Mouse (Mus musculus) right cerebral cortex, postnatal 4 days (tissue): Measurements from ENCODE around the gene Akap7.

ENCODE experiments used
- DNase-seq: peaks from one replicate; pipeline ENCODE4 v3.0.0-alpha.2; 2022

Gene Akap7

DNA sequence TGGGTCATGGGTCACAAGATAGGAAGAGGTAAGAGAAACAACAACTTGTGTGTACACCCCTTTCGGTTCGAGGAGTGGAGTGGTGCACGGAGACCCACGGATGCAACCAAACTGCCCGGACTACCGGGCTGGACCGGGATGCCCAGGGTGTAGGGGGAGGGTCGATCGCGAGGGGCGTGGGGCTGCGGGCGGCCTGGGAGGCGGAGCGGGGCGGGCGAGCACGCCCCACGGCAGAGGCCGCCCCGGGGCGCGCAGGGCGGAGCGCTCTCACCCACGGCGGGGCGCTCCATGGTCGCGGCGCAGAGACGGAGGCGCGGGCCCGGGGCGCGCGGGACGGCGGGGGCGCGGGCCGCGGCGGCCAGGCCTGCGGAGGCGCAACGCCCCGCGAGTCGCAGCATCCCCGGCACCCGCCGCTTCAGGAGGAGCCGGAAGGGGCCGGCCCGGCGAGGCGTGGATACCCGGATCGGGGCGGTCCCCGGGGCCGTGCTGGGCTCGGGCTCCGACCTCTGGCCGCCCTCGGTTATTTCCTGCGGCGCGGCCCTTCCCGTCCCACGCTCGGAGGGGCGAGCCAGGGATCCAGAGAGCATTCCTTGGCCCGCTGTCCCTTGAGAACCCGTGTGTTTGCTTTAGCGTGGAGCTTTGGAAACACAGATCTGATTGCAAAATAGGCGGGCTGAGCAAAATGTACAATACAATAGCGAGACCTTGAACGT lies 10.9 kb downstream of the Akap7 start:
- DNase-seq = peak; percentile 77

DNA sequence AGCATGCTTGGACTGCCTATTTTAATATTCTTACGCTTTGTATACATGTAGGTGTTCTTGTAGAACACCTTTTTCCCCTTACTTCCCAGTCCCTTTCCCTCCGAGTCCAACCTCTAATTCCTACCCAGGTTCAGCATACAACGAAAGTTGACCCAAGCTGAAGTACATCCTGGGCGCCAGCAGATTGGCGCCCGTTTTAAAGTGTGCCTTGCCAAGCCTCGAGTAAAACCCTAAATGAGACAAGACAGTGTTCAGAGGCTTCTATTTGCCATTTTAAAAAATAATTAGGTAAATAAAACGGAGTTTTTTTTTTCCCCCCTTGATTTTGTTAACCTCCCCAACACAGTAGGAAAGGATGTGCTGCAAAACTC lies 11.4 kb downstream of the Akap7 start:
- DNase-seq = no peak

DNA sequence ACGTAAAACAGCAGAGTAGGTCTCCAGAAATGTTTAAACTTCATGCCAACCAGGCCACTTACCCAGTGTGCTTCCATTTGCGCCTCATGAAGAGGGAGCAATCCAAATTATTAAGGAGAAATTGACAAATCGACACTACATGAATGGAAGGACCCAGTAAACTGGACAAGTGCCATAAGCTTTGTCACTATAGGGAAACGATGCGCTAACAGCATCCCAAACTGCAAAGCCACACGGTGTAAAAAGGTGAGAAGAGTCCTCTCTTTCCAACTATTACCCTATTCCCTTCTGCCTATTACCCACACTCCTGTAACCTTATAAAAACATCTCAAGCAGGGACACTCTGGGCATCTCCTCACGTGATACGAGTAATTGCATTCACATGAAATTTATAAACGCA lies 11.8 kb downstream of the Akap7 start:
- DNase-seq = no peak

DNA sequence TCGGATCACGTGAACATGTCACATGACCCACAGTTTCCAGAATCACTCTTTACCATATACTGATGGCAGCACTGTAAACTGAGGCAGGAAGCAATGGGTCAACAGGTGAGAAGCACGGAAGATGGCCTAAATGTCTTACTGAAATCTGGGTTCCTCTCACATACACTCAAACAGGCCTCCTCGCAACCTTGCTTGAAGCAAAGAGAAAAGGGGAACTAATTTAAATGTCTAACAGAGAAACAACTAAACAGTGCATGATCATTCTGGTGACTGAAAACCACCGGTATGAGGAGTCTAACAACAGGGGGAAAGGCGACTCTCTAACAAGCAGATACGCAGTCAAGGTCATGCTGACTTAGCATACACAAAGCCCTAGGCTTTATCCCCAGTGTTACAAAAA lies 12.7 kb downstream of the Akap7 start:
- DNase-seq = no peak

DNA sequence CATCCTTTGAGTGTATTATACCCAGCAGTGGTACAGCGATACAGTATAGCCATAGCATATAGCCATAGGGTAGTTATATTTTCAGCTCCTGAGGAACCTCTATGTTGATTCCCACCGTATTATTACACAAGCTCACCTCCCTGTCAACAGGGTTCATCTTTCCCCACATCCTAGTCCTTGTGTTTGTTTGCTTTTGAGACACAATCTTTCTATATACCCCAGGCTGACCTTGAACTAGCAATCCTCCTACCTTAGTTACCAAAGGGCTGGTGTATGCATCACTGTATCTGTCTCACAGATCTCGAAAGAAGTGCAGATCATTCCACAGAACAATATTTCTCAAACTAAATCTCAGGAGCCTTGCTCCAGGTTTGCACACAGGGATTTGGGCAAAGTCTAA lies 13.9 kb downstream of the Akap7 start:
- no peak for DNase-seq

DNA sequence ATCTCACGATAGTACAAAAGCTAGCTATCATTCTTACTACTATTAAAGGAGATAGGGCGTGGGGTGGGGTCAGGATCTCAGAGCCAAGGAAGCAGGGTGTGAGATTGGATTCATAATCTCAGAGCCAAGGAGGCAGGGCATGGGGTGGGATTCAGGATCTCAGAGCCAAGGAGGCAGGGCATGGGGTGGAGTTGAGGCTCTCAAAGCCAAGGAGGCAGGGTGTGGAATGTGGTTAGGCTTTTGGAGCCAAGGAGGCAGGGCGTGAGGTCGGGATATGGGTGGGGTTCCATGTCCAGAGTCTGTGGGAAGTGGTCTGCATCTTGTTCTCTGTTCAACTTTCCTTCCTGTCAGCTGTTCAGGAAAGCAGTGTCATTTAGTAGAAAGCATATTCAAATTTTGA lies 16.6 kb downstream of the Akap7 start:
- DNase-seq = no peak

DNA sequence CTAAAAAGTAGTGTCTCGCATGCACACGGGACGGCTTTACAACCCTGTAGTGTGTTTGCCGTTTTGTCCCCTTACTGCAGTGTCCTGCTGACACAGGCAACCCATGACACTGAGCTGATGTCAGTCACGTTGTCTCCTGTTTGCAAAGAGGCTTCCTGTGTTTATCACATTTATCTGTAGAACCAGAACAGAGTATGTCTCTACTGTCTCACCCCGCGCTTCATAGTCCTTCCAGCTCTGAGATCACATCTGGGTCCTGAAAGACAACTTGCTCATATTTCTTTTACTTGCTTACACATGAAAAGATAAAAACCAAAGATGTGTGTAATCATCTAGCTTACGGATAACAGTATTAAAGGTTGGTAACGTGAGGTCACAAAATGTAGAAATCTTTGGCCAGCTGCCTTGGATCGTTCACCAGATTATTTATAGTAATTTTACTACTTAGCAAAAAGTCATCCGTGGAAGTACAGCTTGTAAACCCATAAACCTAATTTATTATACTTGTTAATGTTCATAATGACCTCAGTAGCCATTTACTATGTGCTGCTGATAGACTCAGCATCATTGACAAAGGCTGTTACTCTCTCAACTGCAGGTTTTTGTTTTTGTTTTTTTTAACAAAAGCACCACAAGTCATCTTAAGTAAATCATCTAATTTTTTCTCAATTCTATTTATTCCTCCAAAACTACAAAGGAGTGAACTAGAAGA lies 22.4 kb downstream of the Akap7 start:
- no peak for DNase-seq

DNA sequence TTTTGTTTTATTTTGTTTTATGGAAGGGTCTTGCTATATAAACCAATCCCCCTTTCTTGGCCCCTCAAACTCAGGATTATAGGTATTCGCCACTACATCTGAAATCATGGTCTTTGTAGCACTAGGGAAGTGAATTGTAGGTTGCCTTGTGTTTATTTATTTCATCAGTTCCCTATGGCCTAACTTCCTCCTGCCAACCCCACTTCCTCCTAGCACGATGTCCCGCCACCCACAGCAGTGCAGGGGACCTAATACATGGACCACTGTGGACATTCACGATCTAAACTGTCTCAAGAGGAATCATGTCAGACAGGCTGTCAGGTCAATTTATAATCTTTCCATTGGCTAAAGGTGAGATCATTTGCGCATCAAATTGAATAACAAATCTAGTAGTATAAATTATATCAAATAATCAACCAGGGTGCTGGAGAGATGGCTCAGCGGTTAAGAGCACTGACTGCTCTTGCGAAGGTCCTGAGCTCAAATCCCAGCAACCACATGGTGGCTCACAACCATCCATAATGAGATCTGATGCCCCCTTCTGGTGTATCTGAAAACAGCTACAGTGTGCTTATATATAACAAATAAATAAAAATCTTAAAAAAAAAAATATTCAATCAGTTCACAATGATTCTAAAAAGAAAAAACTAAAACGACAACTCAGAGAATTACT lies 23.1 kb downstream of the Akap7 start:
- no peak for DNase-seq

DNA sequence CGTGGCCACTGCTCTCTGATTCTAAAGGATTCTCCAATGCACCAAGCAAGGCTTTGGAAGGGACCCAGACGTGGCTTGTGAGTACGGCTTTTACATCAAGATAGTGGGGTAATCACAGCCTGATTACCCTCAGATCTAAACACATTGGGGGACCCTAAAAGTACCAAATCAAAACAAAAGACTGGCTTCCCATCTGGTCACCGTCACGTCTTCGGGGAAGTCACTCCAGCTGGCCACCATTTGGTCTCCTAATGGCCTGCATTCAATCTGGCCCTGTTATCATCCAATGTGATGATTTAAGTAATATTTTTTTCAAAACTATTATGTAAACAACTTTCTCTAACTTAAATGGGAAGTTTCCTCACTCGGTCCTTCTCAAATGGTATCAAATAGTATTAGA lies 24.3 kb downstream of the Akap7 start:
- DNase-seq = no peak

DNA sequence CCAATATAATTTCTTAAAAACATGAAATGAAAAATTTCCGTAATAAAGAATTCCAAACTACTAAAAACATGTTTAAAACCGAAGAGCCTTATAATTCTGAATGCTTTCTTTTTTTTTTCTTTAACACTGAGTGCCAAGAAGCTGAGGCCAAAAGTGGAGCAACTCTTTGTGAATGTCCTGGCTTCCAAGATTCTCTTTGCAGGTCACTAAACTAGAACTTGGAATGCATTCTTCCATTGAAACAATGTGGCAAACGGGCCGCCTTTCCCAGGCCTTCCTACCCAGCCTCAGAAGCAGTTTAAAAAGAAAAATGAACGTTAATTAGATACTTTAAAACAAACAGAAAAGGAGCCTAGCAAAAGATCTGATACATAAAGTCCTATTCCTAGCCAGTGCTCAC lies 27.5 kb downstream of the Akap7 start:
- DNase-seq = no peak

DNA sequence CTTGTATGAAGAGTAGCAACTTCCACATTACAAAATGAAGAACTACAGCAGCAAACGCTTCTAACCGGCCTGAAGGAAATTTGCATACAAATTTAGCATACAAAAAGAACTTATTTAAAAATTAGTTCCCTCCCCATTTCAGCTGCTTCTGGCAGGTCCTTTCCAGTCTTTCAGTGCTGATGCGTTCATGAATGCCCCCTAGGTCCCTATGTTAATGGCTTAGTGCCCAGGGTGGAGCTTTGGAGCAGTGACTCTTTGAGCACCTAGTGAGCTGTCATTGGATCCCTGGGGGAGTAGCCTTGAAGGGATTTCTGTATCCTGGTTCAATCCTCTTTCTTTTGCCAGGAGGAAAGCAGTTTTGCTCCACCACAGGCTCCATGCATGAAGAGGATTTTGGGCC lies 28.3 kb downstream of the Akap7 start:
- DNase-seq = no peak

DNA sequence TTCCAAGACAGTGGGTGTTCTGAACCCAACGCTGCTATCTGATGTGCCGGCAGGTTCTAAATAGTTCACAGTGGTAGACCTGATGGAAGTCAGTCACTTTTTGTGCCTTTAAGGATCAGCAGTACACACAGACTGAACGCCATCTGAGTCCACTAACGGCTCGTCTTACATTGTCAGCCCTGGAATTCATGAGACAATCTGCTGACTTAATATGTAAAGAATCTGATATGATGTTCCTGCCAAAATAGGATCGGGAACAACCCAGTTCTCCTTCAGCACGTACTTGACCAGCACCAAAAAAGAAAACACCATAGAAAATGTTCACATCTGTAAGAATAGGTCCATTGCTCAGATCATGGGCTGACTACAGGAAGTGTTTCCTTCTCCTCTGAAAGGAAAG lies 32.2 kb downstream of the Akap7 start:
- DNase-seq = no peak

DNA sequence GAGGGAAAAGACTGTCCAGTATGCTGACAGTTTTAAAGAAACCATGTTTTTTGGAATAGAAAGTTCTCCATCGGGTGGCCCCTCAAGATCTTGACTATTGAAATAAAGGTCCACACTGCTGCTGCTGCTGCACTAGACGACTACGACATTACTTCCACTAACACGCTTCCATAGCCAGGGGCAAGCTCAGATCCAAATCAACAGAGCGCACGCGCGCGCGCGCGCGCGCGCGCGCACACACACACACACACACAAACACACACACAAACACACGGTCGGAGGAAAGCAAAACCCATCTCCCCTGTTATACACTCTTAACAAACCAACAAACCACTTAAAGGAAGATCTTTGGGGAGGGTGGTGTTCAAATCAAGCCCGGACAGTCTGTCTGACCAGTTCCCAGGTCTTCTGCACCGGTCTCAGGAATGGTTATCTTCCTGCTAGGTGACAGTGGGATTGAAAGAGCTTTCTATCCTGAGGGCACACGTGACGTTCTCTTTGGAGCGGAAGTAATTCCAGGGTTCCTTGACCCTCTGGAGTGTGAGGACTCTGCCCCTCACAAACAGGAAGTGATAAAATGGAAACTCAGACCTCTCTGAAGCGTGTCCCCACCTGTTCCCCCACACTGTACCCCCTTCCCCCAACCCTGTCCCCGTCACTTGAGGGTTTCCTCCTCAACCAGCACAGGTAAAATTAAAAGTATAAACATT lies 32.9 kb downstream of the Akap7 start:
- no peak for DNase-seq

DNA sequence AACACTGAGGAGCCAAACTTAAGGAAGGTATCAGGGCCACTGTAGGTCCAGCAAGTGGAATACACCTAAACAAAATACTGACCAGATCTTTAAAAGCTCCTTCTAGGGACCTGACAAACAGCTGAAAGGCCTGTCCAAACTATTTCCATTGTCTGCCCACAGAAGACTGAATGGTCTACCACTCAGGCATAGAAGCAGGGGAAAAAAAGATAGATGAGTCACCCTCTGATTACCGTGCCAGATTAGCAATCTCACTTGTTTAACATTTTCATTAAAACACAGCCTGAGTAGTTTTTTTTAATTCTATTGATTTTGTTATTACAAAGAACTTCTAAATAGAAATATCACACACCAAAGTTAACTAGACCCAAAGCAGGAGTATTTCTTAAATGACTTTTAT lies 33.9 kb downstream of the Akap7 start:
- DNase-seq = no peak

DNA sequence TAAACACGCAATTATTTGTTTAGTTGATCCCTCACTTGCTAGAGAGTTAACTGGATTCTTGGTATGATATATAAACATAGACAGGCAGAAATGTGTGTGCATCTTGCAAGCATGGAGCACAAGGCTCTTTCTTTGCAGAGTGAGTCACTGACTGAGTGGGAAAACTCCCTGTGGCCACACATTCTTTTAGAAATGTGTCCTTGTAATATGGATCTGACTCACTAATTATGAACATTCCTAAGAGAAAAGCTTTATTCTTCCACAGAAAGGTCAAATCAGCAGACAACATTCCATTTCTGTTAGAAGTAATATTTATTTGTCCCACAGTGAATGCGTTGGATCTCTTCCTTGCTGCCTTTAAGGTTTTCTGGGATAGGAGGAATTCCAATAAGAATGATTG lies 35.9 kb downstream of the Akap7 start:
- DNase-seq = no peak

DNA sequence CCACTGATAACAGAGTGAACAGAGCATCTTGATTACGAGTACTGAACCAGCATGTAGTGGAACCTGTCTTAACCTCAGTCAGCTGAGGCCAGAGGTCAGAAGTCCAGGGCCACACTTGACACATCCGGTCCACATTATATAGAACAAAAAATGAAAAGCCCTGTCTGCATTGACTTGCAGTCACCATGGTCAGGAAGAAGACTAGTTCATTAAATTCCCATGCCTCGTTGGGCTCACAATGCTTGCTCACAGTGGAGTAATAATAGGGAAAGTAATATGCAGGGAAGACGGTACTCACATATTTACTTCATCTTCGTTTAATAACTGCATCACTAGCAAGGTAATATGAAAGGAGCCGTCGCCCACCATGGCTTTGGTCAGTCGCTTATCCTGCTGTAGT lies 36.5 kb downstream of the Akap7 start:
- no peak for DNase-seq

DNA sequence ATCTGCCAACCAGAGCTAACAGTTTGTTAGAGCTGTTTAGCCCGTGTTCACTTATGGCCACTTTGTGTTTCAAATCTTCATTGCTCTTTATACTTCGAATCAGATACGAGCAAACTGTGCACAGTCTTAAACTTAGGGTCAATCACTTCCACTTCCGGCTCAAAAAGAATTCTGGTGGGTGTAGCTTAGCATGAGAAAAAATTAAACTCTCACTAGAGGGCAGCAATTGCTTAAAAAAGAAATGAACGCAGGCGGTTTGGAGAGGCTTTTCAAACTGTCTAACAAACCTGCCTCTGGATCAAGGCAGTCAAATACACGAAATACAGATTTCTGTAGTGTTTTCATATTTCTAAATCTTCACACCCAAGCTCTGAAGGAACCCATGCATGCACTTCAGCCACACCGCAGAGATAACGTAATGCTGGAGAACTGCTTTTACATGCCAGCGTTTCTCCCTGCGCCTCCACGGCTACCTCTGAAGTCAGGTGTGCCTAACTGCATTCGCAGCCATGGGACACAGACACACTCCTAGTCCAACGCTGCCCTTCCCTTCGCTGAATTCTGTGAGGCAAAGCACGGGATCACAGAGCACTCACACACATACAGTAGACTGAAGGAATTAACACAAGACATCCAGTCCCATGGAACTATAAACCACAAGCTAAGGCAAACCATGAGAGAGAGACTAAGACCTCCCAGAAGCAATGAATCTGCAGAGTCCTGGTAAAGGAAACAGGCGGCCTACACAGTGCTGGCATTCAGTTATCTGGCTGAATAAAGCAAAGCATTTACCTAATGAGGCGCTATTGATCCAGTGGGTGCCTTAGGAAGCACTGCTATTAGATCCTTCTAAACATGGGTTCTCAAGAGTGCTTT lies 39.0 kb downstream of the Akap7 start:
- no peak for DNase-seq

DNA sequence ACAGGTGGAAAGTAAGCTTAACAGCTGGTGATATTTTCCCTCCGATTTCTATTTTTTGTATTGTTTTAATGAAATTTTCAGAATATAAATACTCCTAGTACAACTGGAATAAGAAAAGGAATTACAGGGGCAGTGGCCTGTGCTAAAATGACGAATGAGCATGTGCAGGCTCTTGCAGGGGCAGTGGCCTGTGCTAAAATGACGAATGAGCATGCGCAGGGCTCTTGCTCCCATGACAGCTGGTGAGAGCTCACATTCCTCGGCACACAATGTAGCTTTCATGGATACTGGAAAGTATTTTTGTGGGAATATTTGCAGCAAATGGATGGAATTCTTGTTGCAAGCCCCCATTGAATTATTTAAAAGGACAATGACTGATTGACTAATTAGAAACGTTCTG lies 46.5 kb downstream of the Akap7 start:
- DNase-seq = no peak

DNA sequence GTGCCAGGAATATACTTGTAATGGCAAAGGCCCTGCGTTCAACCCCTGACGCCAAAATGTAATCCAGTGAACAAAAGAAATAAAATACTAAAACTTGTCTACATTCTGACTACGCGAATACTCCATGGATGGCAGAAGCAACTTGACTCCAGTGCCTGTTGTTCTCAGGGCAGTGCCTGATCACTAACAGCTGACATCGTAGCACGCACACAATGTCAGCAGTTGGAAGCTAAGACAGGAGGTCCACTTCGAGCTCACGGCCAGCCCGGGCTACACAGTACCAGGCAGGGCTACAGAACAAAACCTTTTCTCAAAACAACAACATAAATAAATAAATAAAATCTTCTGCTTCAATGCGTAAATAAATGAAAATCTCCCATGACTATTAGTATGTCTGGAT lies 46.9 kb downstream of the Akap7 start:
- no peak for DNase-seq

DNA sequence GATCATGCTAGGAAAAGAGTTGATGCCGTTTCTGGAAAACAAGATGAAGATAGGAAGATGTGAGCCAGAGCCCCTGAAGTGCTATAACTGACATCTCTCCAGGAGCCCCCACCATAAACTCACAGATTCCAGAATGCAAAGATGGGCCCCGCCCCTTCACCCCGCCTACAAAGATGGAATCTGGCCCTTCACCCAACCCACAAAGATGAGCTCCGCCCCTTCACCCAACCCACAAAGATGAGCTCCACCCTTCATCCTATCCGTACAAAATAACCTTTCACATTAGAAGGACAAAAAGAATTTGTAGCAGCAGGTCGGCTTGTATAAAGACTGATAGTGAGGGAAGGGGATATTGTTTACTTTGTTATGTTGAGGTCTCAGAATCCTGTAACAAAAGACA lies 49.5 kb downstream of the Akap7 start:
- no peak for DNase-seq

DNA sequence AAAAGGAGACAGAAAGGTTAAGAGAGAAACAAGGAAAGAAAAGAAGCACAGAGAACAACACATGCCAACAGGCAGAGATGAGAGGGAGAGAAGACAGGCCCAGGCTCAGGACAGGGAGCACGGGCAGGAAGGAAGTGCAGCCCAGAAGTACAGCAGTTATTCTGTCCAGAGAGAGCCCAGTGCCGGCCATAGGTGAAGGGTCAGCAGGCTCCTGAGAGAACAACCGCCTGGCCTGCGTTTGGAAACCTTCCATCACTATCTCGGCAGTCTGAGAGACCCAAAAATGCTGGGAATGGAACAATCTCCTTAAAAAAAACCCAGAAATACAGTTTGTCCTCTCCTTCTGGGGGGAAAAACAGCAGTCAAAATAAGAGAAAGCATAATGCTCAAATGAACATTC lies 50.2 kb downstream of the Akap7 start:
- no peak for DNase-seq

DNA sequence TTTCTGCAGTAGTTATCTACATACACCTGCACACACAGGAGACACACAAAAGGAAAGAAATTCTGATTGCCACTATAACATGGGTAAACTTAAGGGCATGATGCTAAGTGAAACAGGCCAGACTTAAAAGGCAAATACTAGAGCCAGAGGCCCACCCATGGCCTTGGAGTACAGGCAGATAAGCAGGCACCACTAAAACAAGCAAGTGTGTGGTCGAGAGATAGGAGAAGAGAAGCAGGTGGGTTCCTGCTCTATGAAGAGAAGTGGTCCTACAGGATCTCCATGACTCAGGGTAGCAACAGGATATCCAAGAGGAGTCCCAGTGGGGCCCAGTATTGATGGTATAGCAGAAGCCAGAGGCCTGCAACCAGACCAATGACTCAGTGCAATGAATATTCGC lies 54.2 kb downstream of the Akap7 start:
- no peak for DNase-seq

DNA sequence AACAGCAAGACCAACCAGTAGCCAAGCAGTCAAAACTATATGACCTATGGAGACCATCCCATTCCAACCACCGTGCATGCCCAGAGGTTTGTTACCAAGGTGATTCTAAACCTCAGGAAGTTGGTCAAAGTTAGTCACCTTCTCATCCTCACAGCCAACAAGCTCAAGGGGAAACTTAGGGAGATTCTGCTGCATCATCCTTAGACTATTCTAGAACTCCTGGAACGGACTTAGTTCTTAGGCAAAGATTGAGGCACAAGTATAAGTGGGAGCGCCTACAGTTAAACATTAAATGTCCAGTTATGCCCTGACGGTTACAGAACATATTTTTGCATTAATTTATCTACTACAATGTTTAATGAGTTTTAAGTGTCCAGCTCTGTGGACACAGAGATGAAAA lies 54.7 kb downstream of the Akap7 start:
- no peak for DNase-seq
